Mouse (Mus musculus) ovary, postnatal 14 days (tissue): ENCODE data around the gene Olfr433.
A peak's percentile ranks its signal among the peaks of the same experiment; 100 is the strongest.
"Not testable (repeated sequence)": the region's sequence is repeated elsewhere in the genome, so short reads cannot be mapped to it uniquely, and the experiment has no call there.

ENCODE experiments used
- DNase-seq: peaks from one replicate; pipeline ENCODE4 v3.0.0; 2022; ENCODE audit warnings: low spot score

Gene Olfr433

DNA sequence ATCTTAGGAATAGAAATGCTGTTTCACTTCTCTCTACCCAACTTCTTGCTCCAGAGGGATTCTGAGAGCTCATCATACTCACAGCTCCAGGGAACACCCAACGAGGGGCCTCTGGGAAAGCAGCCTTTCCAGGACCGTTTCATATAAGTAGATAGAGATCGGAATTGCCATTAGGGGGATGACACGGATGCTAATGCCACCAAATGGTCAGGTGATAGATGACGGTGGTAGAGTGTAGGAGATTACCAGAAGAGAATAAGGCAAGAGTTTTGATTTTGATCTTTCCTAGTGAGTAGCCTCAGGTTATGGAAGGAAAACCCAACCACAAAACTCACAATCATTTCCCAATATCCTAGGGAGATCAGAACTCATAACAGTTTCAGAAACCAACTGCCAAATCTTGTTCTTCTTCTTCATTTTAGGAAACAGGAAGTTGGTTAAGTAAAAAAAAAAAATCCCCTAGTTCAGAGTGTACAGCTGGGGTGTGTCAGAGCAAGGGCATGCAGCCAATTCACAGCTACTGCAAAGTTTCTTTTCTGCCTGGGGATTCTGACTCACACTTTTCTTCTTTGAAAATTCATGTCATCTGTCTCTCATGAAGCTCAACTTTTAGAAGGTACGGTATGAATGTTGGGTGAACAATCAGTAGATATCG lies at the start of gene Olfr433:
TSS of gene Olfr433 (plus strand) at position 183 of the 655 bp plus-strand sequence.
- peak; percentile 31 for DNase-seq

DNA sequence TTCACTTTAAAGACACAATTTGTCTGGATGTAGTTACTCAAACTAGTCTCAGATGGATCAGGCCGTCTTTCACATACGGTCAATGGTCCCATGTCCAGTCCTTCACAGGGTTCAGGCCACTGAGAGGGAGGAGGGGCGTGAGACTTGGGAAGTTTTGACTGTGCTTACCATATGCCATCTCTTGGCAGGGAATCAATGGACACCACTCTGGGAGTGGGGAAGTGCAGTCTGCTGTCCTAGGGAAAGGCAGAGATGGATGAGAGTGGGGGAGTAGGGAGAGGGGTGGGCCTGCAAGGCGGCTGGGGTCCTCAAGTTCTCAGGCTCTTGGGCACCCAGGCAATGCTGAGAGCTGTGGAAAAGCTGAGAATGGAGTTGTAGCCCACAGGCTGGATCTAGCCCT lies 45.5 kb upstream of the Olfr433 start:
- no peak for DNase-seq

DNA sequence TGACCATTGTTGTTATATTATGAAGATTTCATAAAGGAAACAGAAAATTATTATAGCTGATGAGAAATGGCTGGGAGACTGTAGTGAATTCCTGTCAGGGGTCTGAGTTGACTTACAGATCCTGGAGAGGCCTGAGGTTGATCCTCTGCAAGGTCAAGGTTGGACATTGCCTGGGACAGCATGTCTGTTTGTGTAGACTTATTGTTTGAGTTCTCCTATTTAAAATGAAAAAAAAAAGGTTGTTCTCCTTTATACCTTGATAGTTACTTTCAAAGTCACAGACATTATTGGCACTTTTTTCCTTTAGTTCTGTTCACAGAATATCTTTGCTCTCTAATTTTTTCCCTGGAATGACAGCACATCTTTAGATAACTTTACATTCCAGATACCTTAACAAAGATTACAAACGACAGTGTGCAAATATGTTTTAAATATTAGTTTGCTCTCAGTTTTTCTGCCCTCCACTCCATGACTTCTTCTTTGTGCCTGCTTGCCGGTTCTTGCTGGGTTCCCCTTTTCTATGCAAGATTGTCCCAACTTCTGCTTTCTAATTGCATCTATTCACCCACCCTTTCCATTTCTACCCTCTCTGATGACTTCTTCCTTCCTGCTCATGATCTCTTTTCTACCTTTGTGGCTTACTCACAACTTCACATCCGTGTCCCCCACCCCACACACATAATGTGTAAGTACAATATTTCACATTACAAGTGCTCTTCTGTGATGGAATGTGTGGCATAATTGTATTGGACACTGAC lies 36.0 kb upstream of the Olfr433 start:
- DNase-seq: not testable (repeated sequence)

DNA sequence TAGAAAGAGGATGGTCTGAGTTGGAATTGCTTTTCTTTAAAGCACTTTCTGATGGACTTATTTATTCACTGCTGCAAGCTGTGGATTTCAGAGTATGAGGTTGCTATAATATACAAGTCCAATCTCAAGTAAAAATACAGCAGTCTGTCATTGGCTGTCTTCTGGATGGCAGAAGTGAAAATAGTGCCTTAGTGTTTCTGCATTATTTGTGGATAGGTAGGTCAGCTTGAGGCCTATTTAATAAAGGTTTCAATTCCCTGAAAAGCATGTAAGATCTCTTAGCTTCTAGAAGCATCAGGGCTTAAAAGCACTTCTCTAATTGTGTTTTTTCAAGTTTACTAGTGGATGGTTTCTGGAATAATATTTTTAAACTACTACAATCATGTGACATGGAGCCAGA lies 33.5 kb upstream of the Olfr433 start:
- DNase-seq: not testable (repeated sequence)

DNA sequence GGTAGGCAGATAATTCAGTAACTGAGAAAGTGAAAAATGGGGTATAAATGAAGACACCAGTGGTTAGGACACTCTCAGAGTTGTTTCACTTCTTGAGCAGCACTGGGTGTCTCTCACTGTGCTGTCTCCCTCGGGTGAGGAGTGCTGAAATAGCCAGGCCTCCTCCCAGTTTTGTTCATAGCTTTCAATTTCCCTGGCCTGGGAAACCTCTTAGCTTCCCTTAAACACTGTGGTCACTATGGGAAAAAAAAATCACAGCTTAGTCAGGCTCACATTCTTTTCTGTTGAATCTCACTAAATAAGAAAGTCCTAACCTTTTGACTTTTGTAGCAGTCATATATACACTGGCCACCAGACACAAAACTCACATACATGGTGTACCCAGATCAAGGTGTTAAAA lies 8.8 kb upstream of the Olfr433 start, which contains the start of gene Ifi205:
TSS of gene Ifi205 (minus strand) at position 113 of the 400 bp plus-strand sequence.
- no peak for DNase-seq

DNA sequence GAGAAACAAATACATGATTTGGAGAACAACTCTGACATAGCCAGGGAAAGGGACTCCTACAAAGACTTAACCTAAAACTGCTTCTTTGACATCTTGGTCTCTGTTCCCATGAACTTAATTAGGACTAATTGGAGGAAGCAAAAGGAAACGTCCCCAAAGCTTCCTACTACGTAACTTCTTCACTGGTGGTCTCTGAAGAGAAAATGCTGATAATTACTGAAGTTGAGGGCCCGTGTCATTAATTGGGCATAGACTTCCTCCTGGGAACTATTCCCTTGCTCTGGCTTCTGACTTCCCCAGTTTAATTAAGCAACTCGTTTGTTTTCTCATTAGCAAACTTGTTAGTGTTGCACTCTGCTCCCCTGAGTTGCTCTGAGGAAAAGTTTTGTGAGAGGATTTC lies 4.7 kb upstream of the Olfr433 start:
- DNase-seq: no peak

DNA sequence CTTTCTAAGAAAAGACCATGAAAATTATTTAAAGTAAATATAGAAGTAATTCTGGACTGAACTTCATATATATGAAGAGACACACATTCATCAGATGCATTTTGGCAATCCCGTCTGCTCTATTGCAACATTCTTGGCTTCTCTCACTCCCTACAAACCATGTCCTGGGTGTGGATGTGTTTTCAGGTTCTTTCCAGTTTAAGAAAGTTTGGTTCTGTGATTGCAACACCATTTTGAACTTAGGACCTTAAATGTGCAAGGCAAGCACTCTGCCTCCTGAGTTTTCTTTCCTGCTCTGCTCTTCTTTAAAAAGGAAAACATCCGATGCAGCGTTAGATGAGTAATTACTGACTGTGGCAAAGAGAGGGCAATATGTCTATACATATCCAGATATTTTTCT lies 2.0 kb upstream of the Olfr433 start:
- DNase-seq: no peak

DNA sequence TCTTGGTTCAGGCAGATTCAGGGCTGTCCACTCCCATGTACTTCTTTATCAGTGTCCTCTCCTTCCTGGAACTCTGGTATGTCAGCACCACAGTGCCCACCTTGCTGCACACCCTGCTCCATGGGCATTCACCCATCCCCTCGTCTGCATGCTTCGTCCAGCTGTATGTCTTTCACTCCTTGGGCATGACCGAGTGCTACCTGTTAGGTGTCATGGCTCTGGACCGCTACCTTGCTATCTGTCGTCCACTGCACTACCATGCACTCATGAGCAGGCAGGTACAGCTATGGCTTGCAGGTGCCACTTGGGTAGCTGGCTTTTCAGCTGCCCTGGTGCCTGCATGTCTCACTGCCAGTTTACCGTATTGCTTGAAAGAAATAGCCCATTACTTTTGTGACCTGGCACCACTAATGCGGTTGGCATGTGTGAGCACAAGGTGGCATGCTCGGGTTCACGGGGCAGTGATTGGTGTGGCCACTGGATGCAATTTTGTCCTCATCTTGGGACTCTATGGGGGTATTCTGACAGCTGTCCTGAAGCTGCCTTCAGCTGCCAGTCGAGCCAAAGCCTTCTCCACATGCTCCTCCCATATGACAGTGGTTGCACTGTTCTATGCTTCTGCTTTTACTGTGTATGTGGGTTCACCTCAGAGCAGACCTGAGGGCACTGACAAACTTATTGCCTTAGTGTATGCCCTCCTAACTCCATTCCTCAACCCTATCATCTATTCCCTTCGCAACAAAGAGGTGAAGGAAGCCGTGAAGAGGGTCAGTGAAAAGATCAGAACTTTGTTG lies 1.8 kb downstream of the Olfr433 start:
- DNase-seq: not testable (repeated sequence)

DNA sequence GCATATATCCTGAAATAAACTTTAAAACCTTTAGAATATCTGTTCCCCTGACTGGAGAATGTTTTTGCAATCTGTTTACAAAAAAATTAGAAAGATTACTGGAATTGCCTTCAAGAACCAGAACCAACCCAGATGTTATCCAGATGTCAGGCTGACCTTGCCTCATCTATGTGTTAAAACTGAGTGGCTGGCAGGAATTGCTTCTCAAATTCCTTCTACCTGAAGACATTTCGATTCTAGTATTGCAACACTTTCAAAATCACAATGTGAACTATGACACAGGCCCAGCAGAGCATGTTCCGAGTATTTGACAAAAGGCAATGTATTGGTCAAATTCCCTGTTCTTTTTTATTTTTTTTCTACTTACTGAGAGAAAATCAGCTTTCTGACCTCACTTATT lies 3.9 kb downstream of the Olfr433 start:
- no peak for DNase-seq

DNA sequence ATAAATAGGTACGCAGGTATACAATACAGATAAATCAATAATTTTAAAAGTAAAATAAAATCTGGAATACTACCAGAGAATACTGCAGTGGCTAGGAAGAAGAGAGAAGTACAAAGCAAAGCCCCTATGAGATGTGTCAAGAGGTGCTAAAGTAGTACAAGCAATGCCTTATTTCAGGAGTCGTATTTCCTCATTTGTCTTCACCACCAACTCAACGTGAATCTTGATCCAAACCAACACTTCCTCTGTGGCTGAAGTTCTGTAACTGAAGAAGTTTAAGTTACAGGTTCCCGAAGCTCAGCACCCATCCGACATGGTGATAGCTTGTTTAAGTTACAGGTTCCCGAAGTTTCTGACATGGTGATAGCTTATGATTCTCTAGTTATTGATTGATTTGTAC lies 7.7 kb downstream of the Olfr433 start:
- not testable (repeated sequence) for DNase-seq

DNA sequence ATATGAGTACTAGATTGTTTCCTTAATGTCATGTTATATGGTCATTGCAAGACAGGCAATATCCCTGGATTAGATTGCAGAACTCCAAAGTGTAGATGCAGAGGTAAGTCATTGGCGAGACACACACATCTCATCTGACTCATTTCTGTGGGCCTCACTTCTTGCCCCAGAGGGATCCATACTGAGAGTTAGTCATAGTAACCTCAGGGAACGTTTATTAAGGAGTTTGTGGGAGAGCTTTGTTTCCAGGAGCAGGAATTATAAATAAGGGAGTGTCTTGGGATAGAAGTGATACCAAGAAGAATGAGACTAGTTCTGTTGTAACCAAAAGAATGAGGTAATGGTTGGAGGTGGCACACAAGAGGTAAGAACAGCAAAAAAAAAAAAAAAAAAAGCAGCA lies 8.4 kb downstream of the Olfr433 start, which contains the start of gene Olfr432:
TSS of gene Olfr432 (plus strand) at position 313 of the 400 bp plus-strand sequence.
- DNase-seq: no peak

DNA sequence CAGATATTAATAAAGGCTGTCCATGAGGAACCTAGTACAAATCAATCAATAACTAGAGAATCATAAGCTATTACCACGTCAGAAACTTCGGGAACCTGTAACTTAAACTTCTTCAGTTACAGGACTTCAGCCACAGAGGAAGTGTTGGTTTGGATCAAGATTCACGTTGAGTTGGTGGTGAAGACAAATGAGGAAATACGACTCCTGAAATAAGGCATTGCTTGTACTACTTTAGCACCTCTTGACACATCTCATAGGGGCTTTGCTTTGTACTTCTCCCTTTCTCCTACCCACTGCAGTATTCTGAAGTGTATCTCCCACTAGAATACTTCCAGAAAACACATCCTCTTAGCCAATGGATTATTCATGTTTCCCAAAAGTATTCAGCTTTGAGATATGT lies 8.9 kb downstream of the Olfr433 start:
- not testable (repeated sequence) for DNase-seq

DNA sequence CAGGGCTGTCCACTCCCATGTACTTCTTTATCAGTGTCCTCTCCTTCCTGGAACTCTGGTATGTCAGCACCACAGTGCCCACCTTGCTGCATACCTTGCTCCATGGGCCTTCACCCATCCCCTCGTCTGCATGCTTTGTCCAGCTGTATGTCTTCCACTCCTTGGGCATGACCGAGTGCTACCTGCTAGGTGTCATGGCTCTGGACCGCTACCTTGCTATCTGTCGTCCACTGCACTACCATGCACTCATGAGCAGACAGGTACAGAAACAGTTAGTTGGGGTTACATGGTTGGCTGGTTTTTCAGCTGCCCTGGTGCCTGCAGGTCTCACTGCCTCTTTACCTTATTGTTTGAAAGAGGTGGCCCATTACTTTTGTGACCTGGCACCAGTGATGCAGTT lies 10.0 kb downstream of the Olfr433 start:
- DNase-seq: no peak

DNA sequence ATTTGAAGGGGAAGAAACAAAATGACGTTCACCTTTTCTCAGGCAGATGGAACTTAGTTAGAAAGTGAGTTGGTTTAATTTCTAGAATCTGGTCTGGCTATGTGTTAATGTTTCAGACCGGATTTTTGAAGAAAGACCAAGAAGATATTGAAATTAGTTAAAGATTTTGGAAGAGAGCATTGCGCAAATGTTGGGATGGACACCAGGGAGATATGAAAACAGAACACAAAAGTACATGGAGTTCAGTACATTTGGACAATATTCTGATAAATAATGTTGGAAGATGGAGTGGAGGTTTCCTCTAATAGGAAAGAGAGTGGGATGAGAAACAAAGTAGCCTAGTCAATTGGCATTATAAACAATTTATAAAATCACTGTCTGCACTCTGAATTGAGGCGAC lies 11.0 kb downstream of the Olfr433 start:
- DNase-seq: no peak

DNA sequence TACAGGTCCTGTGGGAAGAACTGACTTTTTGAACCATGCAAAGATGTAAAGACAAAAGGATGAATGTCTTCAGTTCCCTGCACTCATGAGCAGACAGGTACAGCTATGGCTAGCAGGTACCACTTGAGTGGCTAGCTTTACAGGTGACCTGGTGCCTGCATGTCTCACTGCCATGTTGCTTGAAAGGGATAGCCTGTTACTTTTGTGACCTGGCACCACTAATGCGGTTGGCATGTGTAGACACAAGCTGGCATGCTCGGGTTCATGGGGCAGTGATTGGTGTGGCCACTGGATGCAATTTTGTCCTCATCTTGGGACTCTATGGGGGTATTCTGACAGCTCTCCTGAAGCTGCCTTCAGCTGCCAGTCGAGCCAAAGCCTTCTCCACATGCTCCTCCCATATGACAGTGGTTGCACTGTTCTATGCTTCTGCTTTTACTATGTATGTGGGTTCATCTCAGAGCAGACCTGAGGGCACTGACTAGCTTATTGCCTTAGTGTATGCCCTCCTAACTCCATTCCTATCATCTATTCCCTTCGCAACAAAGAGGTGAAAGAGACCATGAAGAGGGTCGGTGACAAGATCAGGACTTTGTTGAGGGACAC lies 11.5 kb downstream of the Olfr433 start:
- DNase-seq: no peak

DNA sequence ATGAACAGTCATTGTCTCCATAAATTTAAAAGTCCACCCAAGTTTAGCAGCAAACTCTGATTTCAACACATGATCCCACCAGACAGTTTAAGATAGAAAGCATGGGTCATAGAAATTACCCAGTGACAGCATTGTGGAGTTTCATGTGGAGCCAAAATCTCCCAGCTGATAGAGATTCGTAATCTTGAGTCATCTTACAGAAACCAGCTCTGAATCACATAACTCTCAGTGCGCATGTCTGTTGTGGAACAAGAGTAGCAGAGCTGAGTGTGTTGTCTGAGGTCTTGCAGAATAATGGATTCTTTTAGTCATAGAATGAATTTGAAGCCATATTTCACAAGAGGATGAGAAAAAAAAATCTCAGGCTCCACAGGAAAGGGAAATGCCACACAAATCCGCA lies 12.5 kb downstream of the Olfr433 start:
- DNase-seq: no peak

DNA sequence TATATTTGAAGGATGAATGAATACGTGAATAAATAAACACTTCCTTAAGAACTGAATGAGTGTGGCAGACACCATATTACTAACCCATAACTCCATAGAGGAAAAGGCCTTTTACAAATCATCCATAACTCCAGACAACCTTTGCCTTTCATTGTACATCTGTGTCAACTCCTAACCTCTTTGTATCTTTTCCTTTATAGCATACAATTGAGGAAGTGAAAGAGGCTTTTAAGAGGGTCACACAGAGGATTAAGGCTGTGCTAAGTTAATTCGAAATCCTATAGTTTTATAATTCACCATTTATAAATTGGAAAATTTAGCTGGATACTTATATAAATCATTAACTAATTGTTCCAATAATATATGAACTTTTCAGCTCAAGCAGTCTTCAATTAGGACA lies 14.7 kb downstream of the Olfr433 start:
- DNase-seq: no peak

DNA sequence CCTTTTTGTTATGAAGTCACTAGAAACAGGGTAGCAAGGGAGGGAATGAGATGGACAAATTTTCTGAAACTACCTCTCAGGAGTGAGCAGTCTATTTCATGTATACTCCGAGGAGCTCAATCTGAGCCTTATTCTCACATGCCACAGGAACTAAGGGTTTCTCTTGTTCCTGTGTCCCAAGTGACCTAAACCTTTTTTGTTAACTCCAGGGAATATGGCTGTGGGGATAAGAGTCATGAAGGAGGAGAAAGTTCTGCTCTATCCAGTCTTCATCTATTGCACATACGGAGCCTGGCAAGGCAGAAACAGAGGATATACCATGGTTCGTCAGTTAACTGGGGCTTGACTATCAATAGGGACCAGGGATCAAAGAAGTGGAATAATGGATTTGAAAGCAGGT lies 25.8 kb downstream of the Olfr433 start, which contains the start of gene Olfr430:
TSS of gene Olfr430 (plus strand) at position 301 of the 400 bp plus-strand sequence.
- no peak for DNase-seq

DNA sequence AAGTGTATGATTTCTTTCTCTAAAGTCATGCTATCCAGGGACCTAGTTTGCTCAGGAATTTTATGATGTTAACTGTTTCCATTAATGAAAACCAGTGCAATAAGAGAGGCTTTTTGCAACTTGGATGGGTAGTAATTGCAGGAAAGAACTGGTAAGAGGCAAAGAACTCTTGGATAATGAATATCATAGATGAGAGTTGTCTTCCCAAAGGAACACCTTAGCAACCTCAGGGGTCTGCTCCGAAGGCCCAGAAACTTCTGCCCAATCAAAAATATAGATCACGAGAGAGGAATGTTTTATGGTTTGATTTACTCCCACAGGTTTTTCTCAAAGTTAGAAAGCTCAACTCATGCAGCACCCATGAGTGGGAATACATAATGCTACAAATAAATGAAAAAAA lies 43.5 kb downstream of the Olfr433 start, which contains the start of gene Olfr429:
TSS of gene Olfr429 (plus strand) at position 301 of the 400 bp plus-strand sequence.
- DNase-seq: no peak
